Mouse (Mus musculus): ENCODE results near the gene Dcst2. TPM values are rescaled to one million over a fixed set of nuclear protein-coding genes. Genes with fewer than 3 reads are reported as not detected.

Dcst2 gene
- polyA plus RNA-seq, 1 experiment from 2014 or later = 0.06 TPM

GRCm38 (mm10) chr3:89421002-89421774, 59.4 kb downstream of the Dcst2 start:
- Histone ChIP-seq H3K27me3 (no peaks in the 10 kb centered on the region), H3K4me3 (peak overlapping the region; percentile 34), H3K9ac (peak overlapping the region; percentile 68), H3K4me1 (peaks cover 46% of the 10 kb centered on the region), H3K36me3 (ENCODE audit: poor library complexity, severe bottlenecking) (peaks cover 2% of the 10 kb centered on the region), H3K9me3 (replicated peaks) (no peaks in the 10 kb centered on the region), H3K4me2 (peak overlapping the region; percentile 91), H3K27ac (no peak overlapping the region)
- 5% methylated on average over 11 of the region's 11 CpGs for WGBS
- peak; percentile 36; the same call in 1 of the 2 replicates for ATAC-seq

- Histone ChIP-seq H3K9ac (peak overlapping the region; percentile 68), H3K4me3 (peak overlapping the region; percentile 34), H3K27ac (no peak overlapping the region), H3K4me1 (peaks cover 38% of the 10 kb centered on the region), H3K4me2 (peak overlapping the region; percentile 91), H3K27me3 (no peaks in the 10 kb centered on the region), H3K9me3 (replicated peaks) (no peaks in the 10 kb centered on the region), H3K36me3 (ENCODE audit: poor library complexity, severe bottlenecking) (peaks cover 5% of the 10 kb centered on the region; the same call in 1 of the 2 replicates)
- ATAC-seq = no peak
- 8% methylated on average over 20 of the region's 22 CpGs for WGBS
These were observed 60.2 kb downstream of the Dcst2 start for GRCm38 (mm10) chr3:89421810-89422473.

- 74% methylated on average over 6 of the region's 6 CpGs for WGBS
- Histone ChIP-seq H3K9ac (no peak overlapping the region), H3K27ac (no peak overlapping the region), H3K9me3 (replicated peaks) (no peaks in the 10 kb centered on the region), H3K27me3 (no peaks in the 10 kb centered on the region), H3K36me3 (ENCODE audit: poor library complexity, severe bottlenecking) (peaks cover 13% of the 10 kb centered on the region), H3K4me2 (peak overlapping the region; percentile 91), H3K4me3 (no peak overlapping the region), H3K4me1 (peaks cover 32% of the 10 kb centered on the region)
- ATAC-seq = no peak
These were observed 60.9 kb downstream of the Dcst2 start for GRCm38 (mm10) chr3:89422556-89423205.

- ATAC-seq = no peak
- H3K4me2 ChIP-seq = no peak overlapping the region
- H3K4me1 ChIP-seq = peaks cover 25% of the 10 kb centered on the region
- no peak overlapping the region for H3K4me3 ChIP-seq
- no peak overlapping the region for H3K27ac ChIP-seq
- no peaks in the 10 kb centered on the region for H3K27me3 ChIP-seq
- peaks cover 19% of the 10 kb centered on the region for H3K36me3 ChIP-seq (ENCODE audit: poor library complexity, severe bottlenecking)
- H3K9me3 ChIP-seq (replicated peaks) = no peaks in the 10 kb centered on the region
- 87% methylated on average over 5 of the region's 5 CpGs for WGBS
- no peak overlapping the region for H3K9ac ChIP-seq
These were observed 62.8 kb downstream of the Dcst2 start for GRCm38 (mm10) chr3:89424416-89425140.

- Histone ChIP-seq H3K4me2 (no peak overlapping the region), H3K4me3 (no peak overlapping the region), H3K36me3 (ENCODE audit: poor library complexity, severe bottlenecking) (peaks cover 19% of the 10 kb centered on the region), H3K9me3 (replicated peaks) (no peaks in the 10 kb centered on the region), H3K9ac (no peak overlapping the region), H3K27ac (no peak overlapping the region), H3K27me3 (no peaks in the 10 kb centered on the region), H3K4me1 (peaks cover 20% of the 10 kb centered on the region)
- 90% methylated on average over 5 of the region's 5 CpGs for WGBS
- no peak for ATAC-seq
These were observed 63.4 kb downstream of the Dcst2 start for GRCm38 (mm10) chr3:89425141-89425525.

GRCm38 (mm10) chr3:89425876-89426275, 64.1 kb downstream of the Dcst2 start:
- ATAC-seq = no peak
- H3K9ac ChIP-seq = no peak overlapping the region
- no peaks in the 10 kb centered on the region for H3K9me3 ChIP-seq (replicated peaks)
- no peaks in the 10 kb centered on the region for H3K27me3 ChIP-seq
- H3K36me3 ChIP-seq (ENCODE audit: poor library complexity, severe bottlenecking) = peaks cover 19% of the 10 kb centered on the region
- 93% methylated on average over 4 of the region's 4 CpGs for WGBS
- H3K4me3 ChIP-seq = no peak overlapping the region
- no peak overlapping the region for H3K4me2 ChIP-seq
- H3K4me1 ChIP-seq = peaks cover 18% of the 10 kb centered on the region
- H3K27ac ChIP-seq = no peak overlapping the region

Other genes with a start within 250 kb of the Dcst2 start
- 0.09 and 0.26 TPM in 2 replicates for gene Pklr, start 225.8 kb upstream of the Dcst2 start, polyA plus RNA-seq (2015; fragmentation: Nextera tagmentation; extraction: Ambion mirVana)
- gene Hcn3, start 201.8 kb upstream of the Dcst2 start, polyA plus RNA-seq (2015; fragmentation: Nextera tagmentation; extraction: Ambion mirVana) = 19.0 and 19.6 TPM in 2 replicates
- 25.0 and 26.2 TPM in 2 replicates for gene Clk2, start 197.2 kb upstream of the Dcst2 start, polyA plus RNA-seq (2015; fragmentation: Nextera tagmentation; extraction: Ambion mirVana)
- 102 and 109 TPM in 2 replicates for gene Scamp3, start 184.5 kb upstream of the Dcst2 start, polyA plus RNA-seq (2015; fragmentation: Nextera tagmentation; extraction: Ambion mirVana)
- gene Fam189b, start 178.8 kb upstream of the Dcst2 start, polyA plus RNA-seq (2015; fragmentation: Nextera tagmentation; extraction: Ambion mirVana) = 15.1 and 23.0 TPM in 2 replicates
- 34.6 and 36.3 TPM in 2 replicates for gene Gba, start 159.0 kb upstream of the Dcst2 start, polyA plus RNA-seq (2015; fragmentation: Nextera tagmentation; extraction: Ambion mirVana)
- 79.2 and 96.1 TPM in 2 replicates for gene Thbs3, start 146.8 kb upstream of the Dcst2 start, polyA plus RNA-seq (2015; fragmentation: Nextera tagmentation; extraction: Ambion mirVana)
- gene Mtx1, start 134.9 kb upstream of the Dcst2 start, polyA plus RNA-seq (2015; fragmentation: Nextera tagmentation; extraction: Ambion mirVana) = 196 and 201 TPM in 2 replicates
- gene Muc1, start 132.9 kb upstream of the Dcst2 start, polyA plus RNA-seq (2015; fragmentation: Nextera tagmentation; extraction: Ambion mirVana) = 2.8 and 3.1 TPM in 2 replicates
- 221 and 237 TPM in 2 replicates for gene Krtcap2, start 116.0 kb upstream of the Dcst2 start, polyA plus RNA-seq (2015; fragmentation: Nextera tagmentation; extraction: Ambion mirVana)
- 36.6 and 43.2 TPM in 2 replicates for gene Trim46, start 115.7 kb upstream of the Dcst2 start, polyA plus RNA-seq (2015; fragmentation: Nextera tagmentation; extraction: Ambion mirVana)
- 100 and 106 TPM in 2 replicates for gene Dpm3, start 102.6 kb upstream of the Dcst2 start, polyA plus RNA-seq (2015; fragmentation: Nextera tagmentation; extraction: Ambion mirVana)
- 25.8 and 32.7 TPM in 2 replicates for gene Slc50a1, start 91.4 kb upstream of the Dcst2 start, polyA plus RNA-seq (2015; fragmentation: Nextera tagmentation; extraction: Ambion mirVana)
- 9.5 and 10.9 TPM in 2 replicates for gene Efna1, start 80.8 kb upstream of the Dcst2 start, polyA plus RNA-seq (2015; fragmentation: Nextera tagmentation; extraction: Ambion mirVana)
- gene Efna3, start 39.0 kb upstream of the Dcst2 start, polyA plus RNA-seq (2015; fragmentation: Nextera tagmentation; extraction: Ambion mirVana) = 18.7 and 23.4 TPM in 2 replicates
- gene Efna4, start 23.9 kb upstream of the Dcst2 start, polyA plus RNA-seq (2015; fragmentation: Nextera tagmentation; extraction: Ambion mirVana) = 16.0 and 16.3 TPM in 2 replicates
- gene Adam15, start 12.0 kb upstream of the Dcst2 start, polyA plus RNA-seq (2015; fragmentation: Nextera tagmentation; extraction: Ambion mirVana) = 24.1 and 27.5 TPM in 2 replicates
- gene Dcst1, start 3.3 kb downstream of the Dcst2 start, polyA plus RNA-seq (2015; fragmentation: Nextera tagmentation; extraction: Ambion mirVana) = 0.37 and 0.57 TPM in 2 replicates
- gene Zbtb7b, start 32.8 kb downstream of the Dcst2 start, polyA plus RNA-seq (2015; fragmentation: Nextera tagmentation; extraction: Ambion mirVana) = 0.41 and 0.67 TPM in 2 replicates
- 0.52 and 0.55 TPM in 2 replicates for gene Lenep, start 40.8 kb downstream of the Dcst2 start, polyA plus RNA-seq (2015; fragmentation: Nextera tagmentation; extraction: Ambion mirVana)
- gene Flad1, start 49.9 kb downstream of the Dcst2 start, polyA plus RNA-seq (2015; fragmentation: Nextera tagmentation; extraction: Ambion mirVana) = 36.3 and 39.4 TPM in 2 replicates
- gene Cks1b, start 56.4 kb downstream of the Dcst2 start, polyA plus RNA-seq (2015; fragmentation: Nextera tagmentation; extraction: Ambion mirVana) = 352 TPM in 2 replicates
- 15.9 and 16.7 TPM in 2 replicates for gene Shc1, start 56.5 kb downstream of the Dcst2 start, polyA plus RNA-seq (2015; fragmentation: Nextera tagmentation; extraction: Ambion mirVana)
- 30.4 and 32.4 TPM in 2 replicates for gene Pygo2, start 68.2 kb downstream of the Dcst2 start, polyA plus RNA-seq (2015; fragmentation: Nextera tagmentation; extraction: Ambion mirVana)
- gene Pbxip1, start 74.7 kb downstream of the Dcst2 start, polyA plus RNA-seq (2015; fragmentation: Nextera tagmentation; extraction: Ambion mirVana) = 10.2 TPM in 2 replicates
- gene Pmvk, start 92.6 kb downstream of the Dcst2 start, polyA plus RNA-seq (2015; fragmentation: Nextera tagmentation; extraction: Ambion mirVana) = 73.3 and 75.0 TPM in 2 replicates
- gene Kcnn3, start 158.2 kb downstream of the Dcst2 start, polyA plus RNA-seq (2015; fragmentation: Nextera tagmentation; extraction: Ambion mirVana) = 3.5 and 4.3 TPM in 2 replicates

Measured in forebrain, embryonic 13.5 days (tissue).